Mouse (Mus musculus) kidney, embryonic 14.5 days (tissue): ENCODE data around the gene Ube2q2. TPM values are rescaled to one million over a fixed set of nuclear protein-coding genes. Genes with fewer than 3 reads are reported as not detected.
A peak's percentile ranks its signal among the peaks of the same experiment; 100 is the strongest.

ENCODE experiments used
- ATAC-seq: fragments of 200-750 bp; cut with Nextera tagmentation; 2 replicates; pipeline ENCODE4 v1.8.0; 2017; ENCODE audit warnings: moderate number of reproducible peaks, mild to moderate bottlenecking, moderate TSS enrichment, moderate library complexity; ENCODE audit not compliant: low FRiP score, low TSS enrichment
- H3K27ac ChIP-seq: fragments of 300-500 bp; sonication (generic); 2 replicates; pipeline ENCODE4 v1.5.1; 2014; ENCODE audit warnings: low read depth, mild to moderate bottlenecking, low read length, moderate library complexity, mixed read lengths
- H3K27me3 ChIP-seq: fragments of 300-500 bp; sonication (generic); 2 replicates; pipeline ENCODE4 v1.6.1; 2014; ENCODE audit warnings: mild to moderate bottlenecking, low read length; ENCODE audit not compliant: control insufficient read depth, insufficient read depth
- H3K36me3 ChIP-seq: fragments of 300-500 bp; sonication (generic); 2 replicates; pipeline ENCODE4 v1.6.1; 2014; ENCODE audit warnings: low read length, mixed read lengths; ENCODE audit not compliant: control insufficient read depth, insufficient read depth
- H3K4me1 ChIP-seq: fragments of 300-500 bp; sonication (generic); 2 replicates; pipeline ENCODE4 v1.6.1; 2014; ENCODE audit warnings: low read length, mixed read lengths; ENCODE audit not compliant: control insufficient read depth, insufficient read depth
- H3K4me2 ChIP-seq: fragments of 300-500 bp; sonication (generic); replicated peaks from 2 replicates; pipeline ENCODE4 v1.6.1; 2014; ENCODE audit warnings: low read depth, mild to moderate bottlenecking, low read length
- H3K4me3 ChIP-seq: fragments of 300-500 bp; sonication (generic); 2 replicates; pipeline ENCODE4 v1.5.1; 2014; ENCODE audit warnings: mild to moderate bottlenecking, low read length
- H3K9ac ChIP-seq: fragments of 300-500 bp; sonication (generic); 2 replicates; pipeline ENCODE4 v1.6.1; 2014; ENCODE audit warnings: low read depth, mild to moderate bottlenecking, low read length, moderate library complexity
- H3K9me3 ChIP-seq: fragments of 300-500 bp; sonication (generic); 2 replicates; pipeline ENCODE4 v1.6.1; 2016; ENCODE audit warnings: low read length; ENCODE audit not compliant: control insufficient read depth
- WGBS: fragments of 180-500 bp; shearing (Covaris S2); extraction: QIAGEN DNeasy Blood & Tissue Kit; methylation state at CpG from one replicate; pipeline ENCODE4 v1.1.7; 2014; 5-methylcytosine and 5-hydroxymethylcytosine counted together
- polyA plus RNA-seq: library from polyadenylated mRNA; unstranded; fragments of >200 nt; fragmentation: Nextera tagmentation; extraction: Ambion mirVana; gene quantifications from 2 replicates; pipeline ENCODE4 v1.2.1, GENCODE M21; 2014

Ube2q2 gene
- polyA plus RNA-seq, 1 experiment from 2014 or later, result 40.8 TPM

GRCm38 (mm10) chr9:55122586-55122985 is 26.1 kb upstream of the Ube2q2 start:
- Histone ChIP-seq H3K9ac (no peak overlapping the region), H3K4me3 (no peak overlapping the region), H3K27me3 (no peaks in the 10 kb centered on the region), H3K27ac (no peak overlapping the region), H3K9me3 (no peaks in the 10 kb centered on the region), H3K4me2 (no peak overlapping the region), H3K36me3 (no peaks in the 10 kb centered on the region), H3K4me1 (no peaks in the 10 kb centered on the region)
- WGBS, result 40% methylated on average over 3 of the region's 3 CpGs
- no peak for ATAC-seq

DNA sequence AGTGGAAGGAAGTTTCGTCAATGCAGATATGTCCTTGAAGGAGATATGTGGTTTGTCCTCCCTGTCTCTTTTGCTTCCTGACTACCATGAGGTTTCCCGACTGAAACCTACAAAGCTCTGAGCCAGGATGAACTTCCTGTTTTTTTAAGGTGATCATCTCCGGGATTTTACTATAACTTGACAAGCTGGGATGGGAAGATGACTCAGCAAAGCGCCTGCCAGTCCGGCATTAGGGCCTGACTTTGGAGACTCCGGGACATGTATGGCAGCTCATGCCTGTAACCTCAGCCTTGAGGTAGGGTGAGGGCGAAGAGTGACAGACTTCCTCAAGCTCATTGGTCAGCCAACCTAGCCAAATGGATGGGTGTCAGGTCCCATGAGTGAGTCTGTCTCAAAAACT is 22.9 kb upstream of the Ube2q2 start:
- Histone ChIP-seq H3K36me3 (no peaks in the 10 kb centered on the region), H3K9me3 (no peaks in the 10 kb centered on the region), H3K4me3 (no peak overlapping the region), H3K4me1 (no peaks in the 10 kb centered on the region), H3K27ac (no peak overlapping the region), H3K4me2 (no peak overlapping the region), H3K9ac (no peak overlapping the region), H3K27me3 (no peaks in the 10 kb centered on the region)
- WGBS, result 82% methylated on average over 7 of the region's 7 CpGs
- ATAC-seq, result no peak

GRCm38 (mm10) chr9:55126295-55126694 is 22.4 kb upstream of the Ube2q2 start:
- Histone ChIP-seq H3K4me2 (no peak overlapping the region), H3K36me3 (no peaks in the 10 kb centered on the region), H3K27ac (no peak overlapping the region), H3K4me3 (no peak overlapping the region), H3K4me1 (no peaks in the 10 kb centered on the region), H3K9ac (no peak overlapping the region), H3K9me3 (no peaks in the 10 kb centered on the region), H3K27me3 (no peaks in the 10 kb centered on the region)
- no peak for ATAC-seq
- 88% methylated on average over 1 of the region's 1 CpGs for WGBS

DNA sequence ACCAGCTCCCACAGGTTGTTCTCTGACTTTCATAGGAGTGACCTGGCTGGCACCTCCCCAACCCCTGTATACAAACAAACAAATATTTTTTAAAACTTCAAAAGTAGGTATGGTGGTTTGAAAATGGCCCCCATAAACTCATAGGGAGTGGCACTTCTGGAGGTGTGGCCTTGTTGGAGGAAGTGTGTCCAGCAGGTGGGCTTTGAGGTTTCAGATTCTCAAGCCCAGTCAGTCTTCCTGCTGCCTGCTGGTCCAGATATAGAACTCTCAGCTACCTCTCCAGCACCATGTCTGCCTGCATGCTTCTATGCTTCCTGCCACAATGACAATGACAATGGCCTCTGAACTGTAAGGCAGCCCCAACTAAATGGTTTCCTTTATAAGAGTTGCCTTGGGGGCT is 16.8 kb upstream of the Ube2q2 start:
- Histone ChIP-seq H3K4me2 (no peak overlapping the region), H3K4me3 (no peak overlapping the region), H3K9ac (no peak overlapping the region), H3K4me1 (no peaks in the 10 kb centered on the region), H3K9me3 (no peaks in the 10 kb centered on the region), H3K27me3 (no peaks in the 10 kb centered on the region), H3K27ac (no peak overlapping the region), H3K36me3 (no peaks in the 10 kb centered on the region)
- no peak for ATAC-seq

DNA sequence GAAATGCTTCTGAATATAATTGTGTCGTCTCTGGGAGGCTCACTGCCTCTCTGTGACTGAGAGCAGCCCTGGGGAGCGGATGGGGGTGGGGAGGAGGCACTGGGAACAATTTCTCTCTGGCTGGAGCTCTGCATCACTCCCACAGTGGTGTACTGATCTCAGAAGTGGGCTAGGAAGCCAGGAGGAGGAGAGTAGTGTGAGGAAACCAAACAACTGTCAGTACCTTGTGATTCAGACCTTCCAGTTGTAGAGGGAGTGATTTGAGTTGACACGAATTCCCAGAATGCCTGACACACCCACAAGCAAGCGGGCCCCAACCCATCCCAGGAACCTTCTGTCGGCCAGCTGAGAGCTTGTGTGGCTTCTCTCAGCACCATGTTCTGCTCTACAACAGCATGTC is 12.1 kb upstream of the Ube2q2 start:
- WGBS, result 31% methylated on average over 5 of the region's 5 CpGs
- H3K4me3 ChIP-seq, result no peak overlapping the region

DNA sequence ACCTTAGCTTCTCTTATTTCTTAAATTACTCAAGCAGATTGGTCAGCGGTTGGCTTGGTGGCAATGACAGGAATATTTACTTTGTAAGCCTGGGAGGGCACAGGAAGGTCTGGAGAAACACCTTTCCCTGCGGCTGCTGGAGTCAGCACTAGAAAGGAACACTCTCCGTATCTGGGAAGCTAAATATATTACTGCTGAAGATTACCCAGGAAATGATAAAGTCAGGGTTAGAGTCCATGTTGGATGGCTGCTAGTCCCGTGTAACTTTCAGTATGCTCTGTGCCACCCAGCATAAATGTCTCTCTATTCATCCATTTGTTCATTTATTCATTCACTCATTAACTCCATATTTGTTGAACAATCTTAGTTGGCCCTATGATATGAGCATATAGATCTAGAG is 11.5 kb upstream of the Ube2q2 start:
- Histone ChIP-seq H3K9me3 (no peaks in the 10 kb centered on the region), H3K4me3 (no peak overlapping the region), H3K4me1 (no peaks in the 10 kb centered on the region), H3K4me2 (no peak overlapping the region), H3K27ac (no peak overlapping the region), H3K27me3 (no peaks in the 10 kb centered on the region), H3K9ac (no peak overlapping the region), H3K36me3 (no peaks in the 10 kb centered on the region)
- 52% methylated on average over 4 of the region's 4 CpGs for WGBS
- no peak for ATAC-seq

More for the DNA sequence above, 12.1 kb upstream of the Ube2q2 start:
- Histone ChIP-seq H3K27ac (no peak overlapping the region), H3K9ac (no peak overlapping the region), H3K4me2 (no peak overlapping the region), H3K9me3 (no peaks in the 10 kb centered on the region), H3K36me3 (no peaks in the 10 kb centered on the region), H3K27me3 (no peaks in the 10 kb centered on the region), H3K4me1 (no peaks in the 10 kb centered on the region)
- no peak for ATAC-seq

- Histone ChIP-seq H3K4me2 (no peak overlapping the region), H3K36me3 (no peaks in the 10 kb centered on the region), H3K27ac (no peak overlapping the region), H3K9me3 (no peaks in the 10 kb centered on the region), H3K27me3 (no peaks in the 10 kb centered on the region), H3K9ac (no peak overlapping the region), H3K4me1 (no peaks in the 10 kb centered on the region), H3K4me3 (no peak overlapping the region)
- no peak for ATAC-seq
- WGBS, result 70% methylated on average over 5 of the region's 5 CpGs
Measured at GRCm38 (mm10) chr9:55139958-55140357, 8.7 kb upstream of the Ube2q2 start.

DNA sequence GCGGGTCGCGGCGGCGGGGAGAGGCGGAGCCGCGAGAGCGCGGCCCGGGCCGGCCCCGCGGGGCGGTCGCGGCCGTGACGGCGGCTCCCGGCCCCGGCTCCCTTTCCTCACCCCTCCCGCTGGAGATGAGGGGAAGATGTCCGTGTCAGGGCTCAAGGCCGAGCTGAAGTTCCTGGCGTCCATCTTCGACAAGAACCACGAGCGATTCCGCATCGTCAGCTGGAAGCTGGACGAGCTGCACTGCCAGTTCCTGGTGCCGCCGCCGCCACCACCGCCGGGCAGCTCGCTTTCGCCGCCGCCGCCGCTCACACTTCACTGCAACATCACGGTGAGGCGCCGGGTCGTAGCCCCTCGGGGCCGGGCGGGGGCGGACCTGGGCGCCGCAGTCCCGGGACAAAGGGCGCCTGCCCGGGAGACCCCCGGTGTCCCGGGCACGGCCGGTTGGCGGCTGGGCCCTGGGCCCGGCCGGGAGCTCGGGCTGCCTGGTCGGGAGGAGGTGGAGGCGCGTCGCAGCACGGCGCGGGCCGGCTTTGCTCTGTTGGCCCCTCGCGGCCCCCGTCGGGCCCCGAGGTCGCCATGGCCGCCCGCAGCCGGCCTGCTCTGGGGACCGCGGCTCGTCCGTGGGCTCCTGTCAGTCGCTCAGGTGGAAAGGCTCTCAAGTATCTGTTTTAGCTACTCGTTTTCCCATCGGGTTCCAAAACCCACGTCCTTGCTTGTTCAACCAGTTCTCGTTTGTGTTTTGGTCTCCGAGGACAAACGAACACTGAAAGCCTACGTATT is 1.0 kb downstream of the Ube2q2 start:
- ATAC-seq, result peak; percentile 77

DNA sequence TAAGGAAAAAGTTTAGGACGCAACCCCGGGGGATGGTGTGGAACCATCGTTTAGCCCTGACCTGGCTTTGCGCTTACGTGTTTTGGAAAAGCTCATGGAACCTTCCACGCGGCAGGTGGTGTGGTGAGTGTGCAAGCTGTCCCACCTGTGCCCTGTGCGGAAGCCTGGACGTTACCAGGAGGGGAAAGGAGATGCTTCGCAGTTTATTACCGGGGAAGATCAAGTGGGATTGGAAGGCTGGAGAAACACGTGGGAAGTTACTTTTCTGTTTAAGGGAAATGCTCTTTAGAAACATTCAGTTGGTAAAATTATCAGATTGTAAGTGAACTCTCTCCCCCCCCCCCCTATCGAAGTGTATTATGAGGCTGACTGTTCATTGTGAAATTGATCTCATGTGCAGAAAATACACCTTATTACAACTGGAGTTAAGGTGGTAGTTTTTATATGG is 1.6 kb downstream of the Ube2q2 start:
- no peak overlapping the region for H3K27ac ChIP-seq

More for the DNA sequence above, 1.0 kb downstream of the Ube2q2 start:
- Histone ChIP-seq H3K9me3 (no peaks in the 10 kb centered on the region), H3K4me3 (peak overlapping the region; percentile 88), H3K36me3 (no peaks in the 10 kb centered on the region), H3K4me1 (peaks cover 8% of the 10 kb centered on the region), H3K27ac (peak overlapping the region; percentile 5; the same call in 1 of the 2 replicates), H3K4me2 (peak overlapping the region; percentile 77), H3K27me3 (no peaks in the 10 kb centered on the region), H3K9ac (peak overlapping the region; percentile 92)
- WGBS, result under 1% methylated on average over 59 of the region's 93 CpGs

More for the DNA sequence above, 1.6 kb downstream of the Ube2q2 start:
- WGBS, result 3% methylated on average over 13 of the region's 13 CpGs
- H3K9me3 ChIP-seq, result no peaks in the 10 kb centered on the region
- H3K4me3 ChIP-seq, result peak overlapping the region; percentile 88
- H3K9ac ChIP-seq, result peak overlapping the region; percentile 92
- no peak for ATAC-seq
- peaks cover 8% of the 10 kb centered on the region for H3K4me1 ChIP-seq
- H3K4me2 ChIP-seq, result peak overlapping the region; percentile 77
- H3K27me3 ChIP-seq, result no peaks in the 10 kb centered on the region
- H3K36me3 ChIP-seq, result no peaks in the 10 kb centered on the region
